Mouse (Mus musculus): Measurements from ENCODE around the gene 5730522E02Rik. TPM values are rescaled to one million over a fixed set of nuclear protein-coding genes. Genes with fewer than 3 reads are reported as not detected.

Gene 5730522E02Rik
- polyA plus RNA-seq, 1 experiment from 2014 or later: 10.6 TPM

Small RNA genes lying within 50 kb of the gene (microRNA-seq; reads per million reads assigned to microRNA genes)
- not detected for gene Mir6372

Other genes starting within 250 kb of the 5730522E02Rik start
- 28.8 and 32.6 TPM in 2 replicates for gene Fancl, start 175.4 kb upstream of the 5730522E02Rik start, polyA plus RNA-seq (2016; fragmentation: Nextera tagmentation; extraction: Ambion mirVana)

Data from embryonic facial prominence, embryonic 12.5 days (tissue).